14 mouse cellular contexts compared by ENCODE assay signal in genomic region chr11:72475408-72475807, GRCm38 (mm10). TPM values are rescaled to one million over a fixed set of nuclear protein-coding genes. Genes with fewer than 3 reads are reported as not detected.
A peak's percentile ranks its signal among the peaks of the same experiment; 100 is the strongest.
DNase-seq lines count a peak whose midpoint lies in the region; ATAC-seq and TF ChIP-seq lines count a peak whose summit lies in the region.
"Had no signal": no experiment of that assay in that cellular context is flagged by ENCODE, and none has a peak within 500 bp of the region (broad histone marks: within the 10 kb centered on the region; RNA-seq: fewer than 3 reads in every experiment).

No protein-coding gene starts in this region.

- H3K9me3 ChIP-seq in heart, embryonic 11.5 days (replicated peaks; ENCODE audit: control insufficient read depth, low read length), result no peaks in the 10 kb centered on the region
- no peaks in the 10 kb centered on the region for H3K9me3 ChIP-seq in intestine, postnatal 0 days (ENCODE audit: control insufficient read depth)
- H3K9me3 ChIP-seq: limb, embryonic 15.5 days had no signal

- H3K4me1 ChIP-seq in heart, embryonic 11.5 days (ENCODE audit: control insufficient read depth, insufficient read depth, low read length), result peaks cover 26% of the 10 kb centered on the region
- peaks cover 6% of the 10 kb centered on the region for H3K4me1 ChIP-seq in intestine, postnatal 0 days (replicated peaks; ENCODE audit: control insufficient read depth, insufficient read depth, low read length)

- DNase-seq in heart, postnatal 25 days (ENCODE audit: low spot score), result no peak
- peak; percentile 60 for DNase-seq in c-Kit-positive CD71-negative TER-119-negative erythroid progenitor cells, embryonic 14.5 days (ENCODE audit: low read depth)
- no peak for DNase-seq in kidney, postnatal 36 days
- no peak for DNase-seq in right cerebral cortex, postnatal 4 days
- DNase-seq in urinary bladder, postnatal 14 days (ENCODE audit: low spot score), result no peak
- DNase-seq: cerebellum, postnatal 36 days; gastrocnemius, postnatal 10 days; midbrain, embryonic 14.5 days had no signal

- no peak for TF ChIP-seq CTCF in intestine, postnatal 0 days (IDR thresholded peaks at IDR 0.05; ENCODE audit: low read depth)

- peak overlapping the region; percentile 18; the same call in 1 of the 2 replicates for H3K4me3 ChIP-seq in heart, embryonic 11.5 days (ENCODE audit: low read depth, low read length)
- no peak overlapping the region for H3K4me3 ChIP-seq in intestine, postnatal 0 days (ENCODE audit: low read depth, low read length)
- H3K4me3 ChIP-seq: limb, embryonic 15.5 days had no signal

- peak; percentile 58 for ATAC-seq in heart, embryonic 11.5 days (replicated peaks; ENCODE audit: insufficient number of reproducible peaks, low FRiP score, low TSS enrichment)
- ATAC-seq in intestine, postnatal 0 days, result no peak
- peak; percentile 71 for ATAC-seq in megakaryocyte-erythroid progenitor cell, adult 5-6 weeks (replicated peaks; ENCODE audit: low FRiP score, low TSS enrichment, poor library complexity, severe bottlenecking)
- ATAC-seq: CD4-positive, CD25-positive, alpha-beta regulatory T cell, adult 4 months had no signal

- 65% methylated on average over 7 of the region's 7 CpGs for WGBS in heart, embryonic 11.5 days (ENCODE audit: insufficient replicate concordance)
- WGBS in intestine, postnatal 0 days, result 56% methylated on average over 7 of the region's 7 CpGs

- intact Hi-C loops in heart, postnatal 25 days (cut with DNase I), result no loop called here

- H3K36me3 ChIP-seq in heart, embryonic 11.5 days (ENCODE audit: control insufficient read depth, insufficient read depth, low read length), result no peaks in the 10 kb centered on the region
- H3K36me3 ChIP-seq in intestine, postnatal 0 days (ENCODE audit: control insufficient read depth, insufficient read depth), result 0 out of 2 replicates have a peak, but pooled peaks cover 3% of the 10 kb centered on the region
- H3K36me3 ChIP-seq: limb, embryonic 15.5 days had no signal

- no peaks in the 10 kb centered on the region for H3K27me3 ChIP-seq in heart, embryonic 11.5 days (ENCODE audit: control insufficient read depth, insufficient read depth, low read length)
- H3K27me3 ChIP-seq in intestine, postnatal 0 days (replicated peaks; ENCODE audit: control insufficient read depth, insufficient read depth, low read length), result no peaks in the 10 kb centered on the region
- H3K27me3 ChIP-seq: limb, embryonic 15.5 days had no signal

- peak overlapping the region; percentile 39; the same call in 1 of the 2 replicates for H3K9ac ChIP-seq in heart, embryonic 11.5 days (ENCODE audit: low read depth, low read length)
- H3K9ac ChIP-seq in intestine, postnatal 0 days (ENCODE audit: low read depth, low read length), result no peak overlapping the region
- H3K9ac ChIP-seq: limb, embryonic 15.5 days had no signal

- peak overlapping the region; percentile 25 for H3K27ac ChIP-seq in heart, embryonic 11.5 days (ENCODE audit: low read depth, low read length)
- peak overlapping the region; percentile 79 for H3K27ac ChIP-seq in intestine, postnatal 0 days (ENCODE audit: low read depth, low read length)
- H3K27ac ChIP-seq: limb, embryonic 15.5 days had no signal

- peak overlapping the region; percentile 46 for H3K4me2 ChIP-seq in heart, embryonic 11.5 days
- H3K4me2 ChIP-seq in intestine, postnatal 0 days (replicated peaks; ENCODE audit: low read depth), result peak overlapping the region; percentile 30; the same call in 1 of the 2 replicates
- H3K4me2 ChIP-seq: limb, embryonic 15.5 days had no signal

RNA-seq across cellular contexts. Expression of gene Spns2, which starts 14.3 kb away (rescaled TPM):
- 4.0 and 4.6 TPM in 2 replicates for polyA plus RNA-seq in heart, embryonic 11.5 days (2014; fragmentation: Nextera tagmentation; extraction: Ambion mirVana)
- 10 to 100 TPM in 1 of 2 experiments, 1 to 10 TPM in 1; 9.2 to 12.9 TPM for total RNA-seq in heart, postnatal 25 days (2021)
- polyA plus RNA-seq in intestine, postnatal 0 days (2015; fragmentation: Nextera tagmentation; extraction: Ambion mirVana), result 19.8 and 20.5 TPM in 2 replicates
- 38.3 and 46.8 TPM in 2 replicates for total RNA-seq in megakaryocyte-erythroid progenitor cell, adult 5-6 weeks (2014; fragmentation: Nextera tagmentation)
- total RNA-seq in megakaryocyte-erythroid progenitor cell, adult 5-6 weeks (2017), result 16.0 and 23.3 TPM in 2 replicates
- polyA plus RNA-seq: CD4-positive, CD25-positive, alpha-beta regulatory T cell, adult 4 months had no signal

RNA-seq across cellular contexts. Expression of gene Mybbp1a, which starts 34.3 kb away (rescaled TPM):
- polyA plus RNA-seq in heart, embryonic 11.5 days (2014; fragmentation: Nextera tagmentation; extraction: Ambion mirVana), result 93.8 and 101 TPM in 2 replicates
- 10 to 100 TPM; 40.9 to 42.8 TPM for total RNA-seq in heart, postnatal 25 days (2021)
- 37.3 and 40.7 TPM in 2 replicates for polyA plus RNA-seq in intestine, postnatal 0 days (2015; fragmentation: Nextera tagmentation; extraction: Ambion mirVana)
- 215 and 248 TPM in 2 replicates for total RNA-seq in megakaryocyte-erythroid progenitor cell, adult 5-6 weeks (2014; fragmentation: Nextera tagmentation)
- total RNA-seq in megakaryocyte-erythroid progenitor cell, adult 5-6 weeks (2017), result 185 and 248 TPM in 2 replicates

RNA-seq across cellular contexts. Expression of gene Ggt6, which starts 40.1 kb away (rescaled TPM):
- polyA plus RNA-seq in heart, embryonic 11.5 days (2014; fragmentation: Nextera tagmentation; extraction: Ambion mirVana), result not detected in 2 replicates
- under 1 TPM in 1 of 2 experiments, not detected in 1; 0.31 TPM for total RNA-seq in heart, postnatal 25 days (2021)
- 8.1 and 8.6 TPM in 2 replicates for polyA plus RNA-seq in intestine, postnatal 0 days (2015; fragmentation: Nextera tagmentation; extraction: Ambion mirVana)
- total RNA-seq in megakaryocyte-erythroid progenitor cell, adult 5-6 weeks (2014; fragmentation: Nextera tagmentation), result not detected in 2 replicates
- not detected in 2 replicates for total RNA-seq in megakaryocyte-erythroid progenitor cell, adult 5-6 weeks (2017)
- total RNA-seq: layer of hippocampus, postnatal 14 days had no signal
- polyA plus RNA-seq: CD4-positive, CD25-positive, alpha-beta regulatory T cell, adult 4 months; midbrain, embryonic 14.5 days had no signal

Comparison
In these comparisons a context has a peak if more than half of its experiments do, and no peak if none do; other contexts are left out.
1. RNA of gene Mybbp1a, which starts 34.3 kb away (total RNA-seq): 185 to 248 TPM in megakaryocyte-erythroid progenitor cell, adult 5-6 weeks; 40.9 to 42.8 TPM in heart, postnatal 25 days; every median in the first group is over 4 times any median in the second.